Mouse (Mus musculus) embryonic facial prominence, embryonic 15.5 days (tissue): ENCODE results near the gene Dip2b. TPM values are rescaled to one million over a fixed set of nuclear protein-coding genes. Genes with fewer than 3 reads are reported as not detected.

Source experiments
- polyA plus RNA-seq: library from polyadenylated mRNA; unstranded; fragments of >200 nt; fragmentation: Nextera tagmentation; extraction: Ambion mirVana; gene quantifications from 2 replicates; pipeline ENCODE4 v1.2.1, GENCODE M21; 2015

Dip2b gene
- polyA plus RNA-seq, 1 experiment from 2014 or later, result 11.2 TPM

Other genes with a start within 250 kb of the Dip2b start
- 87.1 and 90.8 TPM in 2 replicates for gene Lima1, start 163.2 kb upstream of the Dip2b start, polyA plus RNA-seq
- 0.03 and 0.04 TPM in 2 replicates for gene Fam186a, start 71.6 kb upstream of the Dip2b start, polyA plus RNA-seq
- 25.0 and 25.1 TPM in 2 replicates for gene Larp4, start 68.6 kb upstream of the Dip2b start, polyA plus RNA-seq
- gene Atf1, start 189.2 kb downstream of the Dip2b start, polyA plus RNA-seq, result 43.9 and 46.2 TPM in 2 replicates
- gene Tmprss12, start 242.2 kb downstream of the Dip2b start, polyA plus RNA-seq, result 0.12 TPM in 1 of 2 replicates, not detected in the other